Mouse (Mus musculus) gastrocnemius, adult 18-20 months (tissue): ENCODE measurements around the gene Stk11. TPM values are rescaled to one million over a fixed set of nuclear protein-coding genes. Genes with fewer than 3 reads are reported as not detected.

Experiments
- DNase-seq: peaks from one replicate; pipeline ENCODE4 v3.0.0; 2021; ENCODE audit warnings: low spot score
- total RNA-seq, 2 experiments: library from RNA; stranded (reverse); gene quantifications; 2 replicates each; pipeline ENCODE4 v1.2.3; 2021

Stk11 gene
- total RNA-seq, 2 experiments from 2014 or later: 145 to 148 TPM

DNA sequence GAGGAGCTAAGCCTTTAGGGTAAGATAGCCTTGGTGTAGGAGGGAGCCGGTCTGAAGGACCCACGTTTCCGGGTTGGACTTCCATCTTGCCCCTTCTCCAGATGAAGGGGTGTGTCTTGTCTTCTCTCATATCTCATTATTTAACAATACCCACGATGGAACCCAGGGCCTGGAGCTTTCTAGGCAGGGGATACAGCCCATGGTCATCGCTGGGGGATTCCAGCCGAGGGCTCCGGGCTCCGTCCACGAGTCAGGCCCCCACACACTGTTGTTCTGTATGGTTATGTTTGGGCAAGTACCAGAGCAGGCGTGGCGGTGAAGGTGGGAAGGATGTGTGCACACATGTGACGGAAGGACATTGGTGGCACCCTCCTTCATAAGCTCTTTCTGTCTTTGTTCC lies 28.6 kb downstream of the Stk11 start:
- no peak for DNase-seq

DNA sequence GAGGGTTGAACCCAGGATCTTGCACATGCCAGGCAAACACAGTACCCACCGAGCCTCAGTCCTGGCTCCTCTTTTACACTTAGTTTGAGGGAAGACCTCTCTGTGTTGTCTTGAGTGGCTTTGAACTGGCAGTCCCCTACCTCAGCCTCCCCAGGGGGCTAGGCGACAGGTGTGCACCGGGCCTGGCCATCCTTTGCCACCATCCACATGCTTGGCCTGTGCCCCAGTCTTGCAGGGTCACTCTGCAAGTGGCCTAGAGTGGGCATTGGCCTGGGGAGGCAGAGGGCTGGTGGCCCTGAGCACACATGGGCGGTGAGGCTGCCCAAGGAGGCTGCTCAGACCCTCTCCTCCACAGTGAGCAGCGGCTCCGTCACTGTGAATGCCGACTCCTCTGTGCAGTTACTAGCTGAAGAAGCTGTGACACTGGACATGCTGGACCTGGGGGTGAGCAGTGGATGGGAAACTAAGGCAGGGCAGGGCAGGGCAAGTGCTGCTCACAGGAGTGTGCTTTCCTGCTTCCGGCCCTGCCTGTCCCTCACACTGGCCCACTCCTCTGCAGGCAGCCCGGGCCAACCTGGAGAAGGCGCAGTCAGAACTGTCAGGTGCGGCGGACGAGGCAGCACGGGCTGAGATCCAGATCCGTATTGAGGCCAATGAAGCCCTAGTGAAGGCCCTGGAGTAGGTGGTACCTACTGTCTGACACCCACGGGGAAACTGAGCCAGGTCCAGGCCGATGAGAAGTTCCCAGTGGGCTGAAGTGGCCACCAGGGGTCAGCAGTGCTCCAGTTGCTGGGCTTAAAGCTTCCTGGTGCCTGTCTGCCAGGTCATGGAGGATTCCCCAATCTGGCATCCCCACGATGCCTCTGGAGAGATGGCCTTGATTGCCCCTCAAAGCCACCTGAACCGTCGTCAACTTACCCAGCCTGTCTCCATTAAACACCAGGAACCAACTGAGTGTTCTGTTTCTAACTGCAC lies 29.5 kb downstream of the Stk11 start:
- DNase-seq: peak; percentile 78

DNA sequence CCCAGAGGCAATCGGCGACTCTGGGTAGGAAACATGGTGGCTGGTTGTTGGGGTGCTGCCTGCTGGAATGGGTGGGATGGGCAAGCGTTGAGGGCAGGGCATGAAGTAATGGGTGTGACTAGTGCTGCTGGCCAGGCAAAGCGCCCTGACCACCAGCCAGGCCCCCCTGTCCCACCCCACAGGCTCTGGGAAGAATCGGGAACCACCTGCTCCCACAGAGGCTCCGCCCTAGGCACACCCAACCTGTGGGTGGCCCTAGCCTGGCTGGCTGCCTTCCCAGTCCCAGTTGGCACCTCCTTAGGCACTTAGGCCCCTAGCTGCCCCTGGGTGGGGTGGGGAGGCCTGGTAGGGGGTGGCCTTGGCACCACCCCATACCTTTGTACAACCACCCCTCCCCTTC lies 30.3 kb downstream of the Stk11 start:
- DNase-seq: no peak

DNA sequence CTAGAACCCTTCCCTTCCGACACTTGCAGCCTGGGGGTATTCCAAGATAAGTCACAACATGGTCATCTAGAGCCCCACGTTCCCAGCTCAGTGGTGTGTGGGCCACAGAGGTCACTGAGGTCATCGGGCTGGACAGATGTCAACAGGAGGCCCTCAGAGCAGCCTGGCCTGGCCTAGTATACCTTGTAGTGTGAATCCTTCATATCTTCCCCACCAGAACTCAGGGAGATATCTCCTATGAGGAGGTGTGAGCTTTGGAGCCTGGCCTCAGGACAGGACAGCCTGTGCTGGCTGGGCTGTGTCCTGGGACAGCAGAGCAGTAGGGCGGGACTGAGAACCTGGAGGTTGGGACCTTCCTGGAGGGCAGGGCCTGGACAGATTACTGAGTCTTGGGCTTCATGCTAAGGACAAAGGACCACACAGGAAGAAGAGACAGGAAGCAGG lies 31.0 kb downstream of the Stk11 start:
- no peak for DNase-seq

DNA sequence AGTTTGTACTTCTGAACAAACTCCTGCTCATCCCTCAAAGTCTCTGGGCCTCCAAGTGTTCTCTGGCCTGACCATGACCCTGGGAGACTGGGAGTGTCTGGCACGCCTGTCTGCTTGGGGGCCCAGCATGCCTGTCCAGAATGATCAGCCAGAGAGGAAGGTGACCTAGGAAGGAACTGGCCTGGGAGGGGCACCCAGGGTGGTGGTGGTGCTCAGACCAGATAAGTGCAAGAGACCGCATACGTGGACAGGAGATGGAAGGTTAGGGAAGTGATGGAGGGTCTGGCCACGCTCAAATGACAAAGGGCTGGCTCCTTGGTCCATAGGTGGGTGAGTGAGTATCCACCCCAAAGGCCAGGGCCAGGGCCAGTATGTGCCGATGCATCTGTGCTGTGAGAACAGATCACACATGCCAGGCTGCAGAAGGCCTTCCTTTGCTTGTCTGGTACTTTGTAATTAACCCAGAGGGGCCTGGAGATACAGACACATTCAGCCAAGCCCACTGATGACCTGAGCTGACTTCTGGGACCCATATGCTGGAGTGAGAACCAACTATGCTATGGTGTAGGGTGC lies 31.6 kb downstream of the Stk11 start:
- DNase-seq: no peak

DNA sequence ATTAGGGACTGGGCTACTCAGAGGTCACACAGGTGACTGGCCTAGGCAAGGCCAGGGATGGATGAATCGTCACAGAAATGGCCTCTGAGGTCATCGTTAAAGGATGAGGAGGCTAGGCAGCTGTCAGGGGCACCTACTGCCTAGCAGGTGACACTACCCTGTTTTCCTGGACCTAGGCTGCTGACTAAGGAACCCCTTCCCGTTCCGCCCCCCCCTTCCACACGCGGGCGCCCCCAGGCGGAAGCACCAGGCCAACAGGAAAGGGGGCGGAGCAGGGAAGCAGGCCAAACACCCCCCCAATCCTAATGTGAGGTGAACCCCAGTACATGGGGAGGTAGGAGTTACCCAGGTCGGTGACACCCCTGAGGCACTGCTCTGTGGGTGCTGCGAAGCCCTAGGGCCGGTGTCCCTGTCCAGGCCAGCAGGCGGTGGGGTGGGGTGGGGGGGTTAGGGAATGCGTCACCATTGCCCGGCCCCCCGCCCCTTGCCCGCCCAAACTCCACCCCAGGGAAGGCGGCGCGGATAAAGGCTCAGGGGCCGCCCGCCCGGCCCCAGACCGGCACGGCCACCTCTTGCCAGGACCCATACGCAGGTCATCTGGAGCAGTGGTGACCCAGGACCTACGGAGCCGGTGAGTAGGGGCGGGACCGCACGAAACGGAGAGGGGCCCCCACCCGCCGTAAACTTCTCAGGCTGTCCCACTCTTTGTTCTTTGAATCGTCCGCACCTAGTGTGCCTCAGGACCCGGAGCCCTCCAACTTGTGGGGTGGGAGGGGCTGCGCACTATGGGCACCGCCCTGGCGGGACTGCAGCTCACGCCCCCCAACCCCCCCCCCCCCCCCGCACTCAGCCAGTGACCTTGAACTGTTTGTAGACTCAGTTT lies 32.4 kb downstream of the Stk11 start, which contains the start of gene Midn:
Gene Midn (plus strand): TSS at position 554 of the 883 bp plus-strand sequence.
- DNase-seq: peak; percentile 90

DNA sequence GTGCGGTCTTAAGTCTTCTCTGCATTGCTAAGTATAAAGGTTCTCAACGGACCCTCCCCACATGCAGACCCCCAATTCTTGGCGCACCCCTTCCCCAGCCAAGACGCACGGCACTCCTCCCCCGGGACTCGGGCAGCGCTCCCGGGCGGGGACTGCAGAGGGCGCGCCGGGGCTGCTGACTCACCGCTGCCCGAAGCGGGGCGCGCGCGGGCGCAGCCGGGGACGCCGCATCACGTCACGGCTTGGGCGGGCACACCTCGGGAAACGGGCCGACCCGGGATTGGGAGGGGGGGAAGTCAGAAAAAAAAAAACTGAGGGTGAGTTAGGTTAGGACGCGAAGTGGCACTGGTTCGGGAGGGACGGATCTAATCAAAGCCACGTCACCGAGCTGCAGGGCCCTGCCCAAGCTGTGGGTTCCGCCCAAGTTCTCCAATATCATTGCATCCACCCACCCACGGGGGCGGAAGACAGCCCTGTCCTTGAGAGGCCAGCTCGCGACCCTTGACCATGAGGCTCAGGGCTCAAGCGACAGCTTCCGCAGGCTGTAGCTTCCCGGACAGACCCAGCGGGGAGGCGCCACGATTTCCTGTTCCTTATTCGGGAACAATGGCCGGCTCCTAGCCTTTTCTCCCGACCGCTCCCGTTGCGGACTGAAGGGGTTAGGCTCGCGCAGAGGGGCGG lies 33.1 kb downstream of the Stk11 start:
- DNase-seq: peak; percentile 93

DNA sequence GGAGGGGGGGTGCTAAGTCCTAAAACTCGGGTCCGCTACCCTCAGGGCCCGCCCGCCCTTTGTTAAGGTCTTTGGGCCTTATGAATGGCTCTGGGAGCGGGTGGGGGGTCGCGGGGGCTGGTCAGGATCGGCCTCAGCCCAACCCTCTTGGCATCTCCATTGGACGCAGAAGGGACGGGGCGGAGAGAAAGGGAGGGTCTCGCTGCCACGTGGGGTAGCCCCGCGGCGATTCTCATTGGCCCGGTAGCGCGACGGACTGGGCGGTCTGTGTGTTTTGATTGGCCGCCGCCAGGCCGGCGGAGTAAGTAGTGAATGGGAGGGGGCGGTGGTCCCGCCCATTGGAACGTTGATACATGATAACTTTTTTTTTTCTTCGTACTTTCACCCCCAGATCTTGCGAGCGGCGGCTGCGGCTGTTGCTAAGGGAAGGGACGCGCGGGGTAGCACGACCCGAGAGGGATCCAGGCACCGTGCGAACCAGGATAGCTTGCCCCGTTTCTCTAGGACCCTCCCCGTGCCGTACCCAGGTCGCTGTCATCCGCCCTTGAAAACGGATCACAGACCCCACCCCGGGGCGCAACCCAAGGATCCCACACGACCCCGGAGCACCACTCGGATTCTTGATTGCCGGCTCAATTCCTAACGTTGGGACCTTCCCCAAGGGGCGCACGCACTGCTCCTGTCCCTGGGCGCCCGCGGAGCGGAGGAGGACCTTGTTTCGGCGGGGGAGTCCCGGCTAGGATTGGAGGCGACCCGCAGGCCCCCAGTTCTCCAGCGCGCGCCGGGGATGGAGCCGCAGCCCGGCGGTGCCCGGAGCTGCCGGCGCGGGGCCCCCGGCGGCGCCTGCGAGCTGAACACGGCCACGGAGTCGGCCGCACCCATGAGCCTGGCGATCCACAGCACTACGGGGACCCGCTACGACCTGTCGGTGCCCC lies 34.0 kb downstream of the Stk11 start:
- DNase-seq: peak; percentile 96

DNA sequence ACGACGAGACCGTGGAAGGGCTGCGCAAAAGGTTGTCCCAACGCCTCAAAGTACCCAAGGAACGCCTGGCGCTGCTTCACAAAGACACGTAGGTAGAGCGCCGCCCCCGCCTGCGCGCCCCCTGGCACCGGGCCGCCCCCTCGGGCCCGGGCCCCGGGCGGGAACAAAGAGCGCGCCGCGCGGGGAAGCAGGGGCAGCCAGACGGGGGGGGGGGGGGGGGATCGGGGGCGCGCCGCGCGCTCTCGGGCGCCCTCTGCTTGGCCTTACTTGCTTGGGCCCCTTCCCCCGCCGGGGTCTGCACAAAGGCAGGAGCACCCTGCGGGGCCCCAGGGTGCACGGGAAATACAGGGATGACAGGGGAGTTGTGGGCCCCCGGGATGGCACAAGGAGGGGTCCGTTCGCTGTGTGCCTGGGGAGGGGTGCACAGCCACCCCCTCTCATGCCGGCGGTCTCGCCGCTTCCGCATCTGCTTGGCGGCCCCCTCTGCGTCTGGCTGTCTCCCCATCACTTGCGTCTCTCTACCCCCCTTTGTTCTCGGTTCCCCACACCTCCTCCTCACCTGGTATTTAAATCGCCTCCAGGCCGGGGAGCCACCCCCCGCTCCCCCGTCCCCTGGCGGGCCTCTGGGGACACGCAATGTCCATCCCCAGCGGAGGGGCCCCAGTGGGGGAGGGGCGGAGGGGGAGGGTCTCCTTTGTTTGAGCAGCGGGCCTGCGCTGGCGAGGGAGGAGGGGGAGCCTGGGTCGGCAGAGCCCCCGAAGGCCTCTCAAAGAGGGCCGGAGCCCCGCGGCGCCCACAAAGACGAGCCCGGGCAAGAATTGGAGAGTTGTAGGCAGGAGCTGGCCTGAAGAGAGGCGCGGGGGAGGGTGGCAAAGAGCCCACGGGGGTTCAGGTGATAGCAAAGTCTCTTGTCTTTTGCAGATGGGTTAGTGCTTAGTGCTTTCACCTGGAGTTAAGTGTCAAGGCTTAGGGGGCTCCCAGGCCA lies 34.9 kb downstream of the Stk11 start:
- no peak for DNase-seq

DNA sequence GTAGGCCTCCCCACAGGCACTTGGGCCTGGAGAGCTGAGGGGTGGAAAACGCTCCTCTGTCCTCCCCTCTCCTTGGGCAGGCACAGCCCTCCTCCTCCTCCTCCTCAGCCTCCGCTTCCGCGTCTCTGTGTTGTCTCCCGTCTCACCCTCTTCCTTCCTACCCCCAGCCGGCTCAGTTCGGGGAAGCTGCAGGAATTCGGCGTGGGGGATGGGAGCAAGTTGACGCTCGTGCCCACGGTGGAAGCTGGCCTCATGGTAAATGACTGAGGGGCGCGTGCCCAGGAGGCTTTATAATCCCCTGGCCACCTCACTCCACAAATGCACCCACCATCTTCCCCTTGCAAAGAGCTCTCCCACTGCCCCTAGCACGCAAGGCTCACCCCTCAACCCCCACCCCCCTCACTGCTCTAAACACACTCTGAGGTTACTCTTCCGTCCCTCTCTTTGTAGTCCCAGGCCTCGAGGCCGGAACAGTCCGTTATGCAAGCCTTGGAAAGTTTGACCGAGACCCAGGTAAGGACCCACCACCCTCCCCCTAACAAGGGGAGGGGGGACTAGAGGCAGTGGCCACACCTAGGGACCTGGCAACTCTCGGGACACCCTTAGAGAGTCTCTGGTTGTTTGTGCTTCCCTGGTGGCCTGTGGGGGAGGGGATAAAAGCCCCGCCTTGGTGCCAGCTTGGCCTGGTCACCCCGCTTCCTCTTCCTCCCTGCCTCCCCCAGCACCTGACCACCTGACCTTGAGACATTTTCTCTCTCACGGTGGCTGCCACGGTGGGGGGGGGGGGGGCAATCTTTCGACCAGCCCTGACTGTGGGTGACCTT lies 35.8 kb downstream of the Stk11 start:
- DNase-seq: peak; percentile 55

DNA sequence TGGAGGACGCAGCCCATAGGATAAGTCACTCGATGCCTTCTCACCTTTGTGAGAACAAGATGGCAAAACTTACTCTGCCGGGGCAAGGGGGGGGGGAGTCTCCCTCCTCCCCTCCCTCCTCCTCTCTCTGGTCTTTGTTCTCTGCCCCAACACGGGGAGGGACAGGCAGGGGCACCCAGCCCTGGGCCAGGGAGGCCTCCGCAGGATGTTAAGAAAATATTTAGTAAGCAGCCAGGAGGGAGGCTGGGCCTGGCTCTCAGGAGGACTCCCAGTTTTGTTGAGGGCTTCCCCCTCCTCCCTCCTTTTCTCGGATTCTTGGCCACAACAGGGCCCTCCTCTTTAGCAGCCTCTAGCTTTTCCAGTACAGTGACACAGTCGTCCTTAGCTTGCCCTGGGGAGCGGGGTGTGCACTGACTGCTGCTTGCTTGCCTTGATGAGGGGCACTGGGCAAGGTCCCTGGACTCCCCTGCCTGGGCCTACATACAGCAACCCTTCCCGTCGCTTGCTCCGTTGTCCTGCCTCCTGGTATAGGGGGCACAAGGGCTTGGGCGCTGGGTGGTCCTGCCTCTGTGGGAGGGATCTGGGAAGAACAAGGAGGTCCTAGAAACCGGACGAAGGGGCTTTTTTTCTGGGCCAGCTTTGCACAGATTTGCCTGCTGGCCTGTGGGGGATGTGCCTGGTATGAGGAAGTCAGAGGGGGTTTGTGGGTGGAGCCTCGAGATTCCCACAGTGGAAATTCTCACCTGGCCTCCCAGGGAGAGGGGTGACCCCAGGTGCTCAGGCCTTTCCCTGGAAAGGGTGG lies 36.7 kb downstream of the Stk11 start:
- DNase-seq: no peak

DNA sequence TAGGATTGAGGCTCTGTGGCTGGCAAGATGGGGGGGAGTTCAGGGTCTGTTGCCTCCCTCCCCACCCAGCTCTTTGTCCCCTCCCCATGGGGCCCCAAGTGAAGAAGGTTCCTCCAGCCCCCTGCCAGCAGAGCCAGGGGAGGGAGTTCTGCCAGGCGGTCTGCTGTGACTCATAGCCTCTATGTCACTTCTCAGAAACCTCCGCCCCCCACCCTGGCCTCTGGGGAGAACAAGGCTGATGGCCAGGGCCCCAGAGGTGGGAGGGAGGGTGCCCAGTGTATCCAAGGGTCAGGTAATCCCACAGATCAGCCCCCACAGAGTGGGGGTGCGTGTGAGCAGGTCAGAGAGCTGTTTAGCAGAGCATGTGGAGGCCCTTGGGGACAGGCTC lies 37.3 kb downstream of the Stk11 start:
- DNase-seq: no peak

DNA sequence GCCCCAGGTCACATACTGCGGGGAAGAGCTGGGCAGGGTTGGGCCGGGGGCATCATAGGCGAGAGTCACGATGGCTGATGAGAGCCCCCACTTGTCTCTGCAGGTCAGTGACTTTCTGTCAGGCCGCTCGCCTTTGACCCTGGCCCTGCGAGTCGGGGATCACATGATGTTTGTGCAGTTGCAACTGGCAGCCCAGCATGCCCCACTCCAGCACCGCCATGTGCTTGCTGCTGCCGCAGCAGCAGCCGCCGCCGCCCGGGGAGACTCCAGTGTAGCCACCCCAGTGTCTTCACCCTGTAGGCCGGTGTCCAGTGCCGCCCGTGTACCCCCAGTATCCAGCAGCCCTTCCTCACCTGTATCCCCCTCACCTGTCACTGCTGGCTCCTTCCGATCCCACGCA lies 38.1 kb downstream of the Stk11 start:
- no peak for DNase-seq

DNA sequence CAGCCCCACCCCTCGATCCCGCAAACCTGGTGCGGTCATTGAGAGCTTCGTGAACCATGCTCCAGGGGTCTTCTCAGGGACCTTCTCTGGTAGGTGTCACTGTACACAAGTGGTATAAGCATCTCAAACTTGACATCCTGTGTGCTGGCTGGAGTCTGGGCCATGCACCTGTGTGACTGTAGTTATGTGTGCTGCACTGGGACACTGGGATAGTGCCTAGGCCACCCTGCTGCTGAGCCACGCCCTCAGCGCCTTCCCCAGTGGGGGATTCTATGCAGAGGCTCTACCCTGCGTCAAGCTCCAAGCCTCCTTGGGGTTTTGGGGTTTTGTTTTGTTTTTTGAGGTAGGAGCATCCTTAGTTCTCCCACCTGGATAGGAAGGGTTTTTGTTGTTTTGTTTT lies 38.8 kb downstream of the Stk11 start:
- no peak for DNase-seq

DNA sequence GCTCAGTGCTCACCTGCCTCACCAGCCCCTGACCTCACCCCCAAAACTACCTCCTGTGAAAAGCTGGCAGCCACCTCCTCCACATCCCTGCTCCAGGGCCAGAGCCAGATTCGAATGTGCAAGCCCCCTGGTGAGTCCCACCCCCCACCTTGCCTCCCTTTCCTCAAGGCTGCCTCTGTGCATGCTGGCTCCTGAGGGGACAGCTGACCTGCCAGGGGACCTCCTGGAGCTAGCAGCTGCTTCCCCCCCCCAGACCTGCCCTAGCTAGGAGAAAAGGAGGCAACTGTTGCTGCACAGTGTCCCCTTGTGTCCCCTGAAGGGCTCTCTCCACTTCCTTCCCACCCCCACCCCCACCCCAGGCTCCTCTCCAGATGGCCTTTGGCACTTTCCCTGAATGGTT lies 39.7 kb downstream of the Stk11 start:
- no peak for DNase-seq

DNA sequence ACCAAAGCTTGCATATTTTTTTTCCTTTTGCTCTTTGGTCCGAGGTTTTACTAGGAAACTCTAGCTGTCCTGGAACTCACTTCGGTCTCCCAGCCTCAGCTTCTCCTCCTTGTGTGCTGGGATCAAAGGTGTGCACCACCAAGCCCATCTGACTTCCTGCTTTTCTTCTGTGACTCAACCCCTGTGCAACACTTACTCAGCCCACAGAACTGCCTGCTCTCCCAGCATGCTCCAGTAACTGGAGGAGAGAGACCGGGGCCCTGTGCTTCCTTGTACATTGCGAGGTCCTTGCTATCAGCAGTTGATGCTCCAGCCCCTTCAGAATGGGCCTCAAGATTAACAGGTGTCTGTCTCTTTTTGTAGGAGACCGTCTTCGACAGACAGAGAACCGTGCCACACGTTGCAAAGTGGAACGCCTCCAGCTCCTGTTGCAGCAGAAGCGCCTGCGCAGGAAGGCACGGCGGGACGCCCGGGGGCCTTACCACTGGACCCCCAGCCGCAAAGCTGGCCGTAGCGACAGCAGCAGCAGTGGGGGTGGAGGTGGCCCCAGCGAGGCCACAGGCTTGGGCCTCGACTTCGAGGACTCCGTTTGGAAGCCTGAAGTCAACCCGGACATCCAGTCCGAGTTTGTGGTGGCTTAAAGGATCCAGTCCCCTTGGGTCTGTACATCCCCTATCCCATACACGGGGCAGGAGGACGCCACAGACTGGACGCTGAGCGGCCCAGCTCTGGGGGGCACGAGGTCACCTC lies 40.6 kb downstream of the Stk11 start:
- DNase-seq: no peak

DNA sequence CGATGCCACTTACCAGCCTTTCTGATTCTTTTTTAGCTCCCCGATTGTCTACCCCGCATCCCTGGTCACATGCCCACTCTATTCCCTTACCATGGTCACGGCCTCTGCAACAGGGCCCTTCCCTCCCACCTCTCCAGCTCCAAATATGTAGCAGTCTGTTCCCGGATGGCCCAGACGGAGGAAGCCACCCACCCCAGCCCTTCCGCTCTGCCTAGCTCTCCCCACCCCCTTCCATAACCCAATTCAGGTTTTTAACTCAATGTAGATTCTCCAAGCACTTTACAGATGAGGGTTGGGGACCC lies 41.1 kb downstream of the Stk11 start:
- no peak for DNase-seq
